Mouse (Mus musculus) brain, embryonic 14.5 days (tissue): ENCODE measurements around the gene Eif2b3.

ENCODE experiments used
- CTCF ChIP-seq: fragments of 200-500 bp; IDR thresholded peaks from 2 replicates; pipeline ENCODE4 v1.5.1; 2012; ENCODE audit warnings: inconsistent platforms, mild to moderate bottlenecking, moderate library complexity, borderline replicate concordance; ENCODE audit not compliant: insufficient read depth, insufficient read length; ENCODE audit errors: extremely low read depth
- POLR2A ChIP-seq: fragments of 200-500 bp; IDR thresholded peaks from 2 replicates; pipeline ENCODE4 v1.6.1; 2012; ENCODE audit warnings: mild to moderate bottlenecking, inconsistent platforms, borderline replicate concordance; ENCODE audit not compliant: poor library complexity, insufficient read depth, insufficient read length, severe bottlenecking; ENCODE audit errors: extremely low read depth

DNA sequence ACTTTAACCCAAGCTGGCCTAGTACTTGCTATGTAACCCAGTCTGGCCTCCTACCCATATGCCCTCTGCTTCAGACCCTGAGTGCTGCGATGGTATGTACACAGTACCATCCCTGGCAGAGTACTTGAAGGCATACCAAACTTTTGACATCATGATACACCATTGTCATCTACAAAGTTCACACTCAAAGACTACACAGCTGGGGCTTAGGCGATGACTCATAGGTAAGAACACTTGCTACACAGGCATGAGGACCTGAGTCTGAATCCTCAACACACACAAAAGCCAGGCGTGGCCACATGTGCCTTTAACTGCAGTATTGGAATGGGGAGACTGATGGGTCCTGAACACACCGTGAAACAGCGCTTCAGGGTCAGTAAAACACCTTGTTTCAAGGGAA is 52.0 kb downstream of the Eif2b3 start:
- TF ChIP-seq POLR2A (no peak), CTCF (no peak)
